Mouse (Mus musculus) mature B cell (primary cell): ENCODE measurements around the gene Ttyh3.
"Not testable (repeated sequence)": the region's sequence is repeated elsewhere in the genome, so short reads cannot be mapped to it uniquely, and the experiment has no call there.

ENCODE experiments used
- in situ Hi-C: fragments of 300-500 bp; cut with MboI; formaldehyde crosslinking; loops from 2 replicates; pipeline ENCODE4 v1.14.3; 2019

Gene Ttyh3

DNA sequence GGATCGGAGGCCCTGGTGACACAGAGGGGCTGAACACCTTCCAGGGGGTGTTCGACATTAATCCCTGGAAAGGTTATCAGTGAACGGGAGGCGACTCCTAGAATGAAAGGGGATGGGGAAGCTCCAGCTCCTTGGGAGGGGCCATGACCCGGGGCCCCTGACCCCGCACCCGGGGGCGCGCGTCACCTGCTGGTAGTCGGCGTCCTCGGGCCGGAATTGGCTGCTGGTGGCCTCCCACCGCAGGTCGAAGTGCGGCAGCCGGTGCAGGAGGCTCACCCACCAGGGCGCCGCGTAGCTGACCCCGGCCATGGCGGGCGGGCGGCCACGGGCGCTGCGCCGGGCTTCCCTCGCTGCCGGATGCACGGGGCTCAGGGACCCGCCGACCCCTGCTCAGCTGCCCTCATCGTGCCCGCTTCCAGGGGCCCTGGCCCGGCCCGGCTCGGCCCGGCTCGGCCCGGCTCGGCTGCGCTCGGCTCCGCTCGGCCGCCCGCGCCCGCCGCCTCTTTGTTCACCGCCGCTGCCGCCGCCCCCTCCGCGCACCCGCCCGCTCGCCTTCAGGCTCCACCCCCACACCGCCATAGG is at the start of gene Ttyh3:
Gene Ttyh3 (minus strand): TSS at position 513 of the 582 bp plus-strand sequence.
- in situ Hi-C loops, result no loop called here

DNA sequence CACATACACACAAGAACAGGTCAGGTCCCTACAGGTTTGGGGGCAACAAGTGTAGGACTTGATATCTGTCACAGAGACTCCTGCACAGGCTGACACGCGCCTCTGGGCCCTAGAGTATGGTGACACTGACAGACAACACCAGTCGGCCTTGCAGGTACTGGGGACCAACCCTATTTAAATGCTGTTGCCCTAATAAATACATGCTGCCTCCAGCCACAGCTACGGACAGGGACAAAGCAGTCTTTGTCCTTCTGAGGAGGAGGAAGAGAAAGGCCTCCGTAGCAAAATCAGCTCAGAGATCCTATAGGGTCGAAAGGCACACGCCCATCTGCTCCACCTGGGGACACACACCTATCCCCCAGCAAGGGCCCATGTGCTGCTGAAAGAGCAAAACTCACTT is 47.2 kb upstream of the Ttyh3 start:
- in situ Hi-C loops, result no loop called here

DNA sequence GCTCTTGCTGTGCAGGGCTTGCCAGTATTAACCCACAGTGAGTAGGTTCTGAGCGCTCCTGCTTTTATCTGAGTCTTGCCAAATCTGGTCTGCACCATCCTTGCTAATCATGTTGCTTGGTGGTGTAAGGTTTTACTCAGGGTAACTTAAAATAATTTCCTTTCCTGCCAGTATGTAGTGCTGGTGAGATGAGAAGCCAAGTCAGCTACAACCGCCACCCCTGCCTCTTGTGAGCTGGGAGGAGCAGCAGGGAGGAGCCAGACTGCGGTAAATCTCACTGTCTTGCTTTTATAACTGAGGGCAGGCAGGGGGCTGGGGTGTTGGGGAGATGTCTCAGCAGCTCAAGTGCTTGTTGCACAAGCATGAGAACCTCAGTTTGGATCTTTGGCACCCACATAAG is 39.6 kb upstream of the Ttyh3 start:
- in situ Hi-C loops, result no loop called here

DNA sequence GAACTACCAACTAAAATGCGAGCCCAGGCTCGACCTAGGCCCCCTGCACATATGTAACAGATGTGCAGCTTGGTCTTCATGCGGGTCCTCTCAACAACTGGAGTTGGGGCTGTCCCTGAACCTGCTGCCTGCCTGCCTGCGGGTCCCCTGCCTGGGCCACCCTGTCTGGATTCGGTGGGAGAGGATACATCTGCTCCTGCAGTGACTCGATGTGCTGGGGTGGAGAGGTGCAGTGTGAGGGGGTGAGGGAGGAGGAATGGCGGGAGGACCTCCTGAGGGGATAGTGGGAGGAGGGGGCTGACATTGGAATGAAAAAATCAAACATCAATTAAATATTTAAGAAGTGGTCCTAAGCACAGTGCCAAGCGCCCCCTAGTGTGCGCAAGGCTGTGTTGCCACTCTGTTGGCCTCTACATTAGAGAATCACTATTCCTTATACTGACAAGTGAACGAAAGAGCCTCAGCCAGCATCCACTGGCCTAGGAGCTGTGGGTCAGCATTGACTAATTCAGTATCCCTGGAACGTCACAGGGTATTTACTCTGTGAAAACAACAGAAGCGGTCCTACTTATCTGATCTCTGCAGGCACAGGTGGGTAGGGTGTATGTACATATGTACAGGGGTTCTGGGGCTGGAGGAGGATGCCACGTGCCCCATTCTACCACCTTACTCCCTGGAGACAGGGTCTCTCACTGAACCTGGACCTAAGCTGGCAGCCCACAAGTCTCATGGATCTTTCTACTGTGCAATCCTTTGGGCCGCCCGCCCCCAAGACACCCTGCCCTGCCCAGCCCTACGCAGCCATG is 35.7 kb upstream of the Ttyh3 start:
- in situ Hi-C loops, result no loop called here

DNA sequence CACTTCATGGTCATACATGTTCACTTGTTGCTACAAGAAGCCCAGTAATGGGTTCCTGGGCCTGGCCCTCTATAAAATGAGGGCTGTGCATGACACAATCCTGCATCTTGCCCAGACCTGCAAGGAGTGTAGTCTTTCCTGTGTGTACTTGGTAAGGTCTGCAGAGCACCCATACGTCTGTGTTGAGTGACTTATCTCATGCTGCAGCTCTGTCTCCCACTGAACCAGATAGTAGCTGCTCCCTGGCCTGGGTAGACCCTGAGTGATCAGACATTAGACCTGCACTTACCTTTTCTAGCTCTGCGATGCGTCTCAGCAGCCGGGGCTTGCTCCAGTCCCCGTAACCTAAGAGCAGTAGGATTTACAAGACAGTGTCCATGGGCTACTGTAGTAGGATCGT is 33.3 kb upstream of the Ttyh3 start:
- in situ Hi-C loops, result no loop called here

DNA sequence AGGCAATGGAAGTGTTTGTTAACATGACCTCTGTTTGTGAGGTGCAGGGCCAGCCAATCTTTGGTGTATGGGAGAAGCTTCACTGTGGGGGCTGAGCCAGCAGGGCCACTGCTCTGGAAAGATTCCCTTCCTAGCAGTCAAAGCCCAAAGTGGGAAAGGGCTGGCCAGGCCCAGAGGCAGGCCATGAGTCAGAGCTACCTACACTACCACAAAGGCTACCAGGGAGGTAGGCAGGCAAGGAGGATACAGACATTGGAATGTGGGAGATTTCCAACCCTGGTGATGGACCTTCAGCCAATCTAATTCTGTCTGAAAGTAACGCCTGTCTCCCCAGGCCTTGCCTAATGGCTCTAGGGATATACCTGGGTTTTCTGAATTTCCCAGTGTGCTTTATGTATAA is 32.1 kb upstream of the Ttyh3 start:
- in situ Hi-C loops, result no loop called here

DNA sequence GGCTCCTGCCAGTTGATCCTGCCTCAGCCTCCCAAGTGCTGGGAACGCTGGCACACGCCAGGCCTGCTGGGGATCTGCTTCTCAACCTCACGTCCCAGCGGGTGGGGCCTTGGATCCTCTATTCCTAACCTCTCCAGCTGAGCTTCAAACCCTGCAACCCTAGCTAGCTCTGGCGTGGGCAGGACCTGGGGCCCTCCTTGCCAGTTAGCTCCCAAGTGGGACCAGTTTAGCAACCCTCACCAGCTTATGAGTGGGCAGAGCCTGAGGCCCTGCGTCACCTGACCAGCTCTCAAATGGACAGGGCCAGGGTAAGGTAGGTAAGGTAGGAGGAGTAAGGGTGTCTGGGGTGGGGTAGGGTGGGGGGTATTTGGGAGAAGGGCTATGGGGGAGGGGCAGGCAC is 31.2 kb upstream of the Ttyh3 start:
- in situ Hi-C loops, result no loop called here

DNA sequence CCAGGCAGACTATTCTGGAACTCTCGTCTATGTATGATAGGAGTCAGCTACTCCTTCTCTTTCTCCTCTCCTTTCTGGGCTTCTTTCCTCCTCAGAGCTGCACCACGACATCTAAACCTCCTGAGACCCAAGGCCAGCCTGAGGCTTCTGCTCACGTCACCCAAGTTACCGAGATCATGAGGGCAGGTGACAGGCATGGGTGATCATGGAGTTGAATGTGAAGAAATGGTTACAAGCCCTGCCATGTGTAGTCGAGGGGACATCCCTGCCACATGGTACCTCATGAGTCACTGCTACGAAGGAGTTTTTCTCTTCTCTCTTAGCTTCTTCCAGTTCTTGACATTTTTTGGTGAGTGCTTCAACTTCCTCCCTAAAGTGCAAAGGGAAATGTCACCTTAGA is 28.3 kb upstream of the Ttyh3 start:
- in situ Hi-C loops, result no loop called here

- in situ Hi-C loops, result no loop called here
These were observed 26.8 kb upstream of the Ttyh3 start for GRCm38 (mm10) chr5:140675640-140676039.

DNA sequence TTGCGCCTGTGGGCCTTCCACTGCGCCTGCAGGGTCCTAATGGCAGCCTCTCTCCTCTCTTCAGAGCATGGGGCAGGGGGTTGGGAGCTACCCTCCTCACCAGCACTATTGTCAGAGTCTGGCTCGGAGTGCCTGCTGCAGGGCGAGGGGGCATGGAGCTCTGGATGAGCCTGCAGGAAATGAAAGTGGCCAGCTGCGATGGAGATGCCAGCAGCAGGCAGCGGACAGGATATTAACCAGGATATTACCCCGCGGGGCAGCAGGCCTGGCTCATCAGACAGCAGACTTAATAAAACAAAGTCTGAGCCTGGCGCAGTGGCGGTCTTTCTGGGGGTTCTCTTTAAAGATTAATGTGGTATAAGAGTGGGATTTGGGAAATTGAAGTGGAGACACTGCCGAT is 26.2 kb upstream of the Ttyh3 start:
- in situ Hi-C loops, result no loop called here

DNA sequence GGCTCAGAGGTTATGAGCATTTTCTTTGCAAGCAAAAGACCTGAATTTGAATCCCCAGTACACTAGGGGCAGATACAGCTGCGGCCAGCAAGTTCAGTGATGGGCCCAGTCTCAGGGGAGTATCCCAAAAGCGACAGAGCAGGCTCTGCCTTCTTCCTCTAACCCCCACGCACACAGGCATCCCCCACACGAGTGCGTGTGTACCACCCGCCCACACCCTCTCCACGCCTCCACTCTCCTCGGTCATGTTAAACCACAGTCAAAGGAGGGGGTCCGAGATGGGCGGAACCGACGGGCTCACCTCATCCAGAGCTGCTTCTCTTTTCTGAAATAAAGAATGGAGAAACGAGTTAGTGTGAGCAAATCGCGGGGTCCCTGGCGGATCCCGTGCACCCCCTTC is 25.2 kb upstream of the Ttyh3 start:
- in situ Hi-C loops, result no loop called here

GRCm38 (mm10) chr5:140672603-140673002 is 23.8 kb upstream of the Ttyh3 start:
- in situ Hi-C loops, result not testable (repeated sequence)

- in situ Hi-C loops, result no loop called here
These were observed 23.3 kb upstream of the Ttyh3 start for GRCm38 (mm10) chr5:140672115-140672514.

DNA sequence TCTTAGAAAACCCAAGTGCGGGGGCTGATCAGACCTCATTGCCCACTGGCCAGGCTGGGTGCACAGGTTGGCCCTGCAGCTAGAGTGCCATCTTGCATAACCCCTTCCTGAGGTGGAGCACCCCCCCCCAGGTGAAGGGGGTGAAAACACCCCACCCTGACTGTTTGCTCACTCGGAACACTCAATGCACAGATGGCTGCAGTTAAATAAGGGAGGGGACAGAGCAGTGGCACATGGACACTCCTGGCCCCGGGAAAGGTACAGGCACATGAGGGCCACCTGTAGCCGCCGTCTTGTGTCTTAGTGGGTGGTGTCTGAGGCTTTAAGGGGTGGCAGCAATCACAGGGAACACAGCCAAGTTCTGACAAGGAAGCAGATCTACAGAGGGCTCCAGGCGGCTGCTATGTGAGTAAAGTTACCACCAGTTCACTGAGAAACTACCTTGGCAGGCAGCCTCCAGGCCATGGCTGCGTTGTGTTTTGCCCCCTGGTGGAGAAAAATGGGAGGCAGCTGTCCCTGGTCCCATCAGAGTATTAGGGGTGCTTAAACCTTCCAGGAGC is 14.9 kb upstream of the Ttyh3 start:
- in situ Hi-C loops, result no loop called here

DNA sequence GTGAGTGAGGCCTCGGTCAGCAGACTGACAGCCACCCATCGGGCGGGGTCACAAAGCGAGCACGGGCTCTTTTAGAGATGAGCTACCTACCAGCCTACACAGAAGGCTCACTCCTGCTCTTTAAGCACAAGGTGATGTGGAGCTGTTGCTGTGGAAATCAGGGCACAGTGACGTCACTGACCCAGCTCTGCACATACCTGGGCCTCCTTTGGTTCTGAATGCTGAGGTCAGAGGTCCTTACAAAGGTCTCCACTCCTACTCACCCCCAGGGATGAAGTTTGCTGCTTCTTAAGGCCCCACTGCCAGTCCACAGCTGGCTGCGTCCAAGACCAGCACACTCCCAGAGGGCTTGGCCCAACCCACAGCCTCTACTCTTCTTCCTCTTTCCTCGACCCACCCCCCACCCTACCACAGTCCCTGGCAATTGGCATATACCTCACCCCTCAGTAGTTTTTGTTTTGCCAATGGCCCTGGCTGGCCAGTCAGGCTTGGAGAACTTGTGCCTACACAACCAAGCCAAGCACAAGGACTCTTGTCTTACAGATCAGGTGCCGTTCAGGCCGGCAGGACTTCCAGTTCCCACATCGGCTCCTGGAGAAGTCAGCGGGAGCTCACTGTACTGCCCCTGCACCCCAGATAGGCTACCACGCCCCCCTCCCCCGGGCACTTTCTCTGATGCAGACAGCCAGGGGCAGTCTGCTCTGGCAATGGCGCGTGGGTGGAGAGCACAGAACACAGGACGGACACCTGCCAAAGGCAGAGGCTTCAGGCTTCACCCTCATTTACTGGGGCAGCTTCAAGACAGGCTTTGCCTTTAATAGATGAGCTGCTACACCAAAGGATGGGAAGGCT is 14.1 kb upstream of the Ttyh3 start:
- in situ Hi-C loops, result no loop called here

DNA sequence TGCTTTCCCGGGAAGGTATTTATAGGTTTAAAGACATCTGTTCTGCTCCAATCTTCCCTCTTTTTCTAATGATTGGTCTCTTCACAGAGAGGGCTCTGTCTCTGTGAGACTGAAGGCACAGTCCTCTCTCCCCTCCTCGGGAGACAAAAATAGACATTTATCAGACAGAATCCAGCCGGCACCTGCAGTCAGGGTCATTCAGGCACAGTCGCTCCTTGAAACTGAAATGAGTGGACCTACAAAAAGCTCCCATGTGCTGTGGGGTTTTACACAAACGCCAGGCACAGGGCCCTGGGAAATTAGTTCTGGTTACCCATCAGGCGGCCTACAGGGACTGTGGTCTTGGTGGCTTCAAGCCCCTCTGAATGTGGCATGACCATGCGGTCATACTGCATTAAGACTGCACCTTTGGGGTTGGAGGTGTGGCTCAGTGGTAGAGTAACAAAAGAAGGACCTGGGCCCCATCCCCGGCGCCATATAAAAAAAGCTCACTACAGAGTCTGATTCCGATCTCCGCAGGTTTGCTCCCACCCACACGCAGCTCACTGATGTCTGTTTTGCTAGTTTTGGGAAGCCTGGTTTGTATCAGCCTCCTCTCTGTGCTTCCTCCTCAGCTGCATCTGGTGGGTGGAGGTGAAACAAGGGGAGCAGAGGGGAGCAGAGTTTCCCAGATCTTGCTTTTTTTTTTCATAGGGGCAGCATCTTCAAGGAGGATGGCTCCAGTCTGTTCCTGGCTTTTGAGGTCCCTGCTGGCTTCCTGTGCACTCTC is 13.2 kb upstream of the Ttyh3 start:
- in situ Hi-C loops, result no loop called here

- in situ Hi-C loops, result no loop called here
These were observed 12.6 kb upstream of the Ttyh3 start for GRCm38 (mm10) chr5:140661427-140661826.

- in situ Hi-C loops, result no loop called here
These were observed 11.6 kb upstream of the Ttyh3 start for GRCm38 (mm10) chr5:140660398-140660797.

DNA sequence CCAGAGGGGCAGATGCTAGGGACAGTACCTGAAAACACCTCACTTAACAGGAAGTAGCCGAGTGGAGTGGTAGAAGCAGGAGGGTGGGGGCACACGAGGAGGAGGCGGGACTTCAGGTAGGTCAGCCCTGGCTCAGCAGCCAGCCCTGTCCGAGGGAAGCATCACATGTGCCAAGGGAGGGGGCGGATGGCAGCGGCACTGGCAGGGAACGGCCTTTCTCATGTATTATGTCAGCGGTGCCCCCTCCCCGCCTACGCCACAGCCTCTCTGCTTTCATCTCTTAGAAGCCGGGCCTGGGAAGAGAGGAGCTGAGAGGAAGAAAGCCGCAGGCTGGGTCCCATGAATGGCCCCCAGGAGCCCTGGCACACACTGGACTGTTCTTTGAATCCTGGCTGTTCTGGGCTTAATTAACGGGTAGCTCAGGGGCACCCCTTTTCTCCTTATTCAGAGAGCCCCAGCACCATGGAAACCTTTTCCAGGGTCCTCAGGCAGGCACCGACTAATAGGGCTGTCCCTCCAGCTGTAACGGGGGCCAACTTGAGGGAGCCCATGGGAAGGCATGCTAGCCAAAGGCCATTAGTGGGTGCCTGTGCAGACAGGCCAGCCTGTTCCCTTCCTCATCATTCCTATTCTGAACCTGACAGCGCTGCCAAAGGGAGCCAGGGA is 10.9 kb upstream of the Ttyh3 start:
- in situ Hi-C loops, result no loop called here

DNA sequence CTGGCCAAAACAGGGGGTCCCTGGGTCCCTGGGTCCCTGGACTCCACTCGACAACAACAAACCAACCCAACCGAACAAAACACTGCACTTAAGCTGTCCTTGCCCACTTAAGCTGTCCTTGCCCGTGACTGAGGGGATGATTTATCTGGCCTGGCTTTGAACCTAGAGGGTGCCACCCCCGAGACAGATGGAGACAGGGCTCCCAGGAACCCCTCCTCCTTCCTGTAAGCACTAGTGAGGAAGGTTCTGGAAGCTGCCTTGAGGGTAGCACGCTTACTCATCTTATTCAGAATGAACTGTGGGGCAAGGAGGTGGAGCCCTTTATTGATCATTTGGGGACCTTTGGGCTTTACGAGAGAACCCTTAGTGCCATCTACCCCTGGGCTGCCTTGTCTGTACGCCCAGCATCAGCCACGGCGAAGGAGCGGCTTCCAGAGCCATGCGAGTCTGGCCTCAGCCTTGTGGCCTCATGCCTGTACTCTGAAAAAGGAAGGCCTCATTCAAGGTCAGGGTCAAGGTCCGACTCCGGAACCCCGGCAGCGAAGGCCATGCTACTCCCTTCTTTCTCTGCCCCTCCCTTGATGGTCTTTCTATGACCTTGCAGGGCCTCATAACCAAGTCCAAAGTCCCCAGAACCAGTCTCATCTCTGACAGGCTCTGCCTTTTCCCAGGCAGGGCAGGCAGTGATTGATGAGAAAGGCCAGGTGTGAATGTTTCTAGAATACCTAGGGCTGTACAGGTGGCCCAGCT is 5.4 kb upstream of the Ttyh3 start:
- in situ Hi-C loops, result no loop called here
